Mouse (Mus musculus) urinary bladder, adult 18-20 months (tissue): Measurements from ENCODE around the gene Rbp1.

Experiments used
- DNase-seq, 2 experiments: peaks; one replicate each; pipeline ENCODE4 v3.0.0; 2022; ENCODE audit warnings: low spot score in 2 of 2, mixed read lengths in 2 of 2

The Rbp1 gene

GRCm38 (mm10) chr9:98492212-98492611 is 69.5 kb downstream of the Rbp1 start:
- DNase-seq: no peak

GRCm38 (mm10) chr9:98492821-98493220 is 70.1 kb downstream of the Rbp1 start:
- DNase-seq: no peak
